In the genomic region with DNA sequence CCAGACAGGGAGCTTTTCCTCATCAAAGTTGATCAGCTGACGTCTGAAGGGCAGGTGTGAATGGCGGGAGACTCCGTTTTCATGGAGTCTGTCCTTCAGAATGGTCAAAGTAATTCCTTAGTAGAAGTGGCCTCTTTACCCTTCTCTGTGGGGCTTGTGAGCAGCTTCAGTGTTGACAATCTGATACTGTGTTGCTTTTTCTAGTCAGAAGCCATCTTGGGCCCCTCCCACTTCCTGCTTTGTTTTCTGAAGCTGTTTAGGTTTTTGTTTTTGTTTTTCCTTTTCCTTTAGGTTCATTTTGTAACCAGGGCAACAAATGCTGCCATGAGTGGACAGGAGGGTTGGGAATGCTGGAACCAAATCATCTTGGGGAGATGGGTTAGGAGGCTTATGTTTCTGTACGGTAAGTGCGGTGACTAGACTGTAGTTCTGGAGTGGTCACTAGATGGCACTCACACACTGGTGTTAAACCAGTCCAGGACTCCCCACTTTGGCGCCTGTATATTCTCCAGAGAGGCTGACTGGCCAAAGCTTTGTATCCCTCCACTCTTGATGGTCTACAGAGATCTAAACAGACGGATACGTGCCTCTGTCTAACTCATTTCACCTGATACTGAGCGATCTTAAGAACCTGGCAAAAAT, we compare ENCODE assay signal across 1 mouse cellular context.
TF ChIP-seq lines count a peak whose summit lies in the region.

No protein-coding gene starts in this region.

TF ChIP-seq in CH12.LX, 34 proteins besides CTCF, POLR2A, EP300 and RAD21:
- TF ChIP-seq TCF12 (IDR thresholded peaks at IDR 0.05; ENCODE audit: low read depth, low read length): no peak
- TF ChIP-seq SIN3A (IDR thresholded peaks at IDR 0.05; ENCODE audit: low read length): 0 out of 2 replicates have a peak, but pooled peaks have one; percentile 44
- peak; percentile 82 for TF ChIP-seq ELF1 (IDR thresholded peaks at IDR 0.05; ENCODE audit: low read depth, low read length)
- TF ChIP-seq ZC3H11A (IDR thresholded peaks at IDR 0.05; ENCODE audit: low read depth, low read length): peak; percentile 30; the same call in 1 of the 2 replicates
- peak; percentile 40; the same call in 1 of the 2 replicates for TF ChIP-seq MAZ (IDR thresholded peaks at IDR 0.05; ENCODE audit: low read depth, low read length)
- TF ChIP-seq SMC3 (IDR thresholded peaks at IDR 0.05; ENCODE audit: low read depth, low read length): peak; percentile 80
